Mouse (Mus musculus): ENCODE measurements around the gene Kbtbd4.

The Kbtbd4 gene

GRCm38 (mm10) chr2:90958856-90959255, 54.3 kb downstream of the Kbtbd4 start:
- Histone ChIP-seq H3K27me3 (ENCODE audit: control insufficient read depth, insufficient read depth, low read length, poor library complexity, severe bottlenecking) (no peaks in the 10 kb centered on the region), H3K36me3 (ENCODE audit: control insufficient read depth, insufficient read depth, low read length, poor library complexity, severe bottlenecking) (0 out of 2 replicates have a peak, but pooled peaks cover 1% of the 10 kb centered on the region)
- no peak for DNase-seq (ENCODE audit: low read depth, low spot score)

- Histone ChIP-seq H3K36me3 (ENCODE audit: control insufficient read depth, insufficient read depth, low read length, poor library complexity, severe bottlenecking) (0 out of 2 replicates have a peak, but pooled peaks cover 1% of the 10 kb centered on the region), H3K27me3 (ENCODE audit: control insufficient read depth, insufficient read depth, low read length, poor library complexity, severe bottlenecking) (no peaks in the 10 kb centered on the region)
- DNase-seq (ENCODE audit: low read depth, low spot score): no peak
Measured at GRCm38 (mm10) chr2:90960012-90960411, 55.5 kb downstream of the Kbtbd4 start.
